Mouse (Mus musculus): ENCODE data around the gene Akr1c12.
"Not testable (repeated sequence)": the region's sequence is repeated elsewhere in the genome, so short reads cannot be mapped to it uniquely, and the experiment has no call there.

Akr1c12 gene

GRCm38 (mm10) chr13:4279284-4279683 is at the start of gene Akr1c12:
TSS of gene Akr1c12 (minus strand) at chr13:4279433.
- DNase-seq (ENCODE audit: low spot score in 2 of 2): no peak

- no peak for DNase-seq (ENCODE audit: low spot score in 2 of 2)
These were observed 39.5 kb upstream of the Akr1c12 start for GRCm38 (mm10) chr13:4318773-4319172.

GRCm38 (mm10) chr13:4313907-4314306 is 34.7 kb upstream of the Akr1c12 start:
- DNase-seq (ENCODE audit: low spot score in 2 of 2): no peak

- no peak for DNase-seq (ENCODE audit: low spot score in 2 of 2)
These were observed 25.8 kb upstream of the Akr1c12 start for GRCm38 (mm10) chr13:4304861-4305565.

GRCm38 (mm10) chr13:4296991-4297390 is 17.8 kb upstream of the Akr1c12 start:
- DNase-seq (ENCODE audit: low spot score in 2 of 2): no peak

- no peak for DNase-seq (ENCODE audit: low spot score in 2 of 2)
These were observed 2.5 kb upstream of the Akr1c12 start for GRCm38 (mm10) chr13:4281471-4282412.

GRCm38 (mm10) chr13:4277526-4277925 is 1.7 kb downstream of the Akr1c12 start:
- DNase-seq (ENCODE audit: low spot score in 2 of 2): no peak

GRCm38 (mm10) chr13:4270860-4271259 is 8.4 kb downstream of the Akr1c12 start:
- DNase-seq (ENCODE audit: low spot score in 2 of 2): no peak

GRCm38 (mm10) chr13:4265455-4265854 is 13.8 kb downstream of the Akr1c12 start:
- DNase-seq (ENCODE audit: low spot score in 2 of 2): not testable (repeated sequence)

GRCm38 (mm10) chr13:4265047-4265446 is 14.2 kb downstream of the Akr1c12 start:
- DNase-seq (ENCODE audit: low spot score in 2 of 2): no peak

GRCm38 (mm10) chr13:4264612-4265011 is 14.6 kb downstream of the Akr1c12 start:
- no peak for DNase-seq (ENCODE audit: low spot score in 2 of 2)

- no peak for DNase-seq (ENCODE audit: low spot score in 2 of 2)
These were observed 21.9 kb downstream of the Akr1c12 start for GRCm38 (mm10) chr13:4257349-4257748.

- not testable (repeated sequence) for DNase-seq (ENCODE audit: low spot score in 2 of 2)
These were observed 22.3 kb downstream of the Akr1c12 start for GRCm38 (mm10) chr13:4256894-4257293.

- no peak for DNase-seq (ENCODE audit: low spot score in 2 of 2)
These were observed 29.9 kb downstream of the Akr1c12 start for GRCm38 (mm10) chr13:4249347-4249746.

- no peak for DNase-seq (ENCODE audit: low spot score in 2 of 2)
These were observed 34.2 kb downstream of the Akr1c12 start for GRCm38 (mm10) chr13:4244861-4245559.

GRCm38 (mm10) chr13:4233536-4234172 is 45.6 kb downstream of the Akr1c12 start:
- no peak for DNase-seq (ENCODE audit: low spot score in 2 of 2)

- DNase-seq (ENCODE audit: low spot score in 2 of 2): no peak
These were observed 46.1 kb downstream of the Akr1c12 start for GRCm38 (mm10) chr13:4233135-4233534.

GRCm38 (mm10) chr13:4230841-4231623 is 48.2 kb downstream of the Akr1c12 start:
- DNase-seq (ENCODE audit: low spot score in 2 of 2): no peak

GRCm38 (mm10) chr13:4228441-4228840 is 50.8 kb downstream of the Akr1c12 start, which contains the start of gene Akr1c19:
TSS of gene Akr1c19 (plus strand) at chr13:4228700.
- no peak for DNase-seq (ENCODE audit: low spot score in 2 of 2)

Measured in natural killer cell, adult 2 months (primary cell).